Mouse (Mus musculus) forebrain, embryonic 15.5 days (tissue): Measurements from ENCODE around the gene Mapk8ip1. TPM values are rescaled to one million over a fixed set of nuclear protein-coding genes. Genes with fewer than 3 reads are reported as not detected.

Experiments
- ATAC-seq: fragments of 200-750 bp; cut with Nextera tagmentation; replicated peaks from 2 replicates; pipeline ENCODE4 v1.8.0; 2017; ENCODE audit warnings: mild to moderate bottlenecking, moderate TSS enrichment, moderate library complexity
- H3K27ac ChIP-seq: fragments of 300-500 bp; sonication (generic); replicated peaks from 2 replicates; pipeline ENCODE4 v1.5.1; 2015; ENCODE audit warnings: mild to moderate bottlenecking, inconsistent platforms
- H3K27me3 ChIP-seq: fragments of 300-500 bp; sonication (generic); 2 replicates; pipeline ENCODE4 v1.6.1; 2015; ENCODE audit warnings: inconsistent platforms
- H3K36me3 ChIP-seq: fragments of 300-500 bp; sonication (generic); 2 replicates; pipeline ENCODE4 v1.6.1; 2015; ENCODE audit warnings: mild to moderate bottlenecking, inconsistent platforms
- H3K4me1 ChIP-seq: fragments of 300-500 bp; sonication (generic); 2 replicates; pipeline ENCODE4 v1.6.1; 2015; ENCODE audit warnings: inconsistent platforms
- H3K4me2 ChIP-seq: fragments of 300-500 bp; sonication (generic); replicated peaks from 2 replicates; pipeline ENCODE4 v1.6.1; 2015; ENCODE audit warnings: mild to moderate bottlenecking, inconsistent platforms
- H3K4me3 ChIP-seq: fragments of 300-500 bp; sonication (generic); 2 replicates; pipeline ENCODE4 v1.5.1; 2015; ENCODE audit warnings: mild to moderate bottlenecking, inconsistent platforms
- H3K9ac ChIP-seq: fragments of 300-500 bp; sonication (generic); replicated peaks from 2 replicates; pipeline ENCODE4 v1.6.1; 2015; ENCODE audit warnings: mild to moderate bottlenecking, inconsistent platforms
- H3K9me3 ChIP-seq: fragments of 300-500 bp; sonication (generic); 2 replicates; pipeline ENCODE4 v1.6.1; 2016; ENCODE audit warnings: inconsistent platforms
- WGBS: fragments of 180-500 bp; shearing (Covaris S2); methylation state at CpG from one replicate; pipeline ENCODE4 v1.1.7; 2015; ENCODE audit warnings: mixed read lengths; 5-methylcytosine and 5-hydroxymethylcytosine counted together
- polyA plus RNA-seq: library from polyadenylated mRNA; unstranded; fragments of >200 nt; fragmentation: Nextera tagmentation; extraction: Ambion mirVana; gene quantifications from 2 replicates; pipeline ENCODE4 v1.2.1, GENCODE M21; 2015

The Mapk8ip1 gene
- polyA plus RNA-seq, 1 experiment from 2014 or later: 120 TPM

- Histone ChIP-seq H3K36me3 (peaks cover 16% of the 10 kb centered on the region), H3K4me1 (peaks cover 53% of the 10 kb centered on the region), H3K27ac (peak overlapping the region; percentile 86), H3K4me3 (peak overlapping the region; percentile 76), H3K4me2 (peak overlapping the region; percentile 90), H3K9ac (peak overlapping the region; percentile 67), H3K27me3 (peaks cover under 1% of the 10 kb centered on the region; the same call in 1 of the 2 replicates), H3K9me3 (no peaks in the 10 kb centered on the region)
- 0% methylated on average over 29 of the region's 29 CpGs for WGBS
- ATAC-seq: peak; percentile 94
Observed at GRCm38 (mm10) chr2:92375099-92375623, 25.9 kb downstream of the Mapk8ip1 start.

- peak within 1 kb of the TSS; percentile 67 for H3K9ac ChIP-seq
- H3K9me3 ChIP-seq: no peaks in the 10 kb centered on the region
- H3K4me2 ChIP-seq: peak within 1 kb of the TSS; percentile 90
- 5% methylated on average over 16 of the region's 16 CpGs for WGBS
- H3K36me3 ChIP-seq: peaks cover 15% of the 10 kb centered on the region
- peaks cover 7% of the 10 kb centered on the region; the same call in 1 of the 2 replicates for H3K27me3 ChIP-seq
- H3K4me1 ChIP-seq: peaks cover 54% of the 10 kb centered on the region
- peak within 1 kb of the TSS; percentile 76 for H3K4me3 ChIP-seq
- ATAC-seq: peak; percentile 47
- peak within 1 kb of the TSS; percentile 86 for H3K27ac ChIP-seq
Observed at GRCm38 (mm10) chr2:92374514-92374913, 26.5 kb downstream of the Mapk8ip1 start, which contains the start of the genes Pex16 and Large2. TSS of gene Pex16 (plus strand) at chr2:92374676. TSS of gene Large2 (minus strand) at chr2:92374869.

GRCm38 (mm10) chr2:92373437-92373813, 27.6 kb downstream of the Mapk8ip1 start:
- Histone ChIP-seq H3K27me3 (peaks cover 11% of the 10 kb centered on the region; the same call in 1 of the 2 replicates), H3K9ac (no peak overlapping the region), H3K36me3 (peaks cover 4% of the 10 kb centered on the region; the same call in 1 of the 2 replicates), H3K4me2 (no peak overlapping the region), H3K27ac (peak overlapping the region; percentile 17; the same call in 1 of the 2 replicates), H3K9me3 (no peaks in the 10 kb centered on the region), H3K4me3 (no peak overlapping the region), H3K4me1 (peaks cover 54% of the 10 kb centered on the region)
- 61% methylated on average over 11 of the region's 11 CpGs for WGBS
- ATAC-seq: no peak

- H3K4me3 ChIP-seq: no peak overlapping the region
- H3K36me3 ChIP-seq: no peaks in the 10 kb centered on the region
- no peak overlapping the region for H3K9ac ChIP-seq
- ATAC-seq: no peak
- no peak overlapping the region for H3K4me2 ChIP-seq
- 18% methylated on average over 9 of the region's 9 CpGs for WGBS
- no peaks in the 10 kb centered on the region for H3K9me3 ChIP-seq
- peaks cover 54% of the 10 kb centered on the region for H3K4me1 ChIP-seq
- peaks cover 11% of the 10 kb centered on the region; the same call in 1 of the 2 replicates for H3K27me3 ChIP-seq
- peak overlapping the region; percentile 17; the same call in 1 of the 2 replicates for H3K27ac ChIP-seq
Observed at GRCm38 (mm10) chr2:92372767-92373436, 28.2 kb downstream of the Mapk8ip1 start.

- H3K36me3 ChIP-seq: no peaks in the 10 kb centered on the region
- no peaks in the 10 kb centered on the region for H3K9me3 ChIP-seq
- H3K27me3 ChIP-seq: peaks cover 11% of the 10 kb centered on the region; the same call in 1 of the 2 replicates
- no peak for ATAC-seq
- H3K4me1 ChIP-seq: peaks cover 54% of the 10 kb centered on the region
- H3K9ac ChIP-seq: no peak overlapping the region
- no peak overlapping the region for H3K4me2 ChIP-seq
- no peak overlapping the region for H3K4me3 ChIP-seq
- WGBS: 4% methylated on average over 10 of the region's 10 CpGs
- H3K27ac ChIP-seq: no peak overlapping the region
Observed at GRCm38 (mm10) chr2:92371971-92372690, 28.9 kb downstream of the Mapk8ip1 start.

GRCm38 (mm10) chr2:92370821-92371805, 29.9 kb downstream of the Mapk8ip1 start:
- Histone ChIP-seq H3K4me3 (peak overlapping the region; percentile 22), H3K9me3 (no peaks in the 10 kb centered on the region), H3K27ac (no peak overlapping the region), H3K9ac (0 out of 2 replicates have a peak overlapping the region, but pooled peaks have one; percentile 30), H3K36me3 (no peaks in the 10 kb centered on the region), H3K27me3 (peaks cover 11% of the 10 kb centered on the region; the same call in 1 of the 2 replicates), H3K4me2 (peak overlapping the region; percentile 37), H3K4me1 (peaks cover 51% of the 10 kb centered on the region)
- 3% methylated on average over 45 of the region's 45 CpGs for whole genome bisulfite sequencing
- ATAC-seq: no peak

GRCm38 (mm10) chr2:92370375-92370774, 30.7 kb downstream of the Mapk8ip1 start:
- H3K36me3 ChIP-seq: no peaks in the 10 kb centered on the region
- ATAC-seq: no peak
- peaks cover 11% of the 10 kb centered on the region; the same call in 1 of the 2 replicates for H3K27me3 ChIP-seq
- H3K4me1 ChIP-seq: peaks cover 44% of the 10 kb centered on the region
- H3K9ac ChIP-seq: 0 out of 2 replicates have a peak overlapping the region, but pooled peaks have one; percentile 30
- H3K9me3 ChIP-seq: no peaks in the 10 kb centered on the region
- H3K4me2 ChIP-seq: peak overlapping the region; percentile 37
- no peak overlapping the region for H3K27ac ChIP-seq
- WGBS: 12% methylated on average over 18 of the region's 19 CpGs
- peak overlapping the region; percentile 22 for H3K4me3 ChIP-seq

- no peak overlapping the region for H3K4me2 ChIP-seq
- no peak overlapping the region for H3K4me3 ChIP-seq
- no peak for ATAC-seq
- peaks cover 11% of the 10 kb centered on the region; the same call in 1 of the 2 replicates for H3K27me3 ChIP-seq
- no peak overlapping the region for H3K27ac ChIP-seq
- peaks cover 8% of the 10 kb centered on the region; the same call in 1 of the 2 replicates for H3K36me3 ChIP-seq
- H3K9me3 ChIP-seq: no peaks in the 10 kb centered on the region
- H3K4me1 ChIP-seq: peaks cover 25% of the 10 kb centered on the region
- no peak overlapping the region for H3K9ac ChIP-seq
- WGBS: 45% methylated on average over 20 of the region's 20 CpGs
Observed at GRCm38 (mm10) chr2:92367383-92368029, 33.6 kb downstream of the Mapk8ip1 start.

GRCm38 (mm10) chr2:92365568-92365967, 35.5 kb downstream of the Mapk8ip1 start:
- WGBS: 90% methylated on average over 10 of the region's 10 CpGs
- Histone ChIP-seq H3K36me3 (peaks cover 16% of the 10 kb centered on the region; the same call in 1 of the 2 replicates), H3K27ac (no peak overlapping the region), H3K9me3 (no peaks in the 10 kb centered on the region), H3K9ac (no peak overlapping the region), H3K4me1 (peaks cover 5% of the 10 kb centered on the region), H3K4me2 (no peak overlapping the region), H3K4me3 (no peak overlapping the region), H3K27me3 (peaks cover 11% of the 10 kb centered on the region; the same call in 1 of the 2 replicates)
- ATAC-seq: no peak

GRCm38 (mm10) chr2:92364086-92364485, 37.0 kb downstream of the Mapk8ip1 start:
- Histone ChIP-seq H3K27ac (no peak overlapping the region), H3K4me1 (0 out of 2 replicates have a peak, but pooled peaks cover 4% of the 10 kb centered on the region), H3K27me3 (peaks cover 2% of the 10 kb centered on the region; the same call in 1 of the 2 replicates), H3K4me3 (no peak overlapping the region), H3K4me2 (no peak overlapping the region), H3K36me3 (peaks cover 26% of the 10 kb centered on the region), H3K9ac (no peak overlapping the region), H3K9me3 (no peaks in the 10 kb centered on the region)
- 88% methylated on average over 4 of the region's 4 CpGs for WGBS
- ATAC-seq: no peak
